Mouse (Mus musculus) neural tube, embryonic 11.5 days (tissue): ENCODE measurements around the gene Mapkapk2. TPM values are rescaled to one million over a fixed set of nuclear protein-coding genes. Genes with fewer than 3 reads are reported as not detected.
"Not testable (repeated sequence)": the region's sequence is repeated elsewhere in the genome, so short reads cannot be mapped to it uniquely, and the experiment has no call there.

Source experiments
- ATAC-seq: fragments of 200-750 bp; cut with Nextera tagmentation; 2 replicates; pipeline ENCODE4 v1.8.0; 2017; ENCODE audit warnings: moderate number of reproducible peaks, mild to moderate bottlenecking, moderate TSS enrichment, moderate library complexity; ENCODE audit not compliant: insufficient read depth, low FRiP score, low TSS enrichment
- DNase-seq: peaks from one replicate; pipeline ENCODE4 v3.0.0-alpha.2; 2015; ENCODE audit warnings: low spot score
- H3K27ac ChIP-seq: fragments of 300-500 bp; sonication (generic); 2 replicates; pipeline ENCODE4 v1.5.1; 2014; ENCODE audit warnings: low read depth, mild to moderate bottlenecking, low read length
- H3K27me3 ChIP-seq: fragments of 300-500 bp; sonication (generic); 2 replicates; pipeline ENCODE4 v1.6.1; 2014; ENCODE audit warnings: mild to moderate bottlenecking, low read length, mixed read lengths; ENCODE audit not compliant: control insufficient read depth, insufficient read depth
- H3K36me3 ChIP-seq: fragments of 300-500 bp; sonication (generic); 2 replicates; pipeline ENCODE4 v1.6.1; 2014; ENCODE audit warnings: mild to moderate bottlenecking, low read length, moderate library complexity, mixed read lengths; ENCODE audit not compliant: control insufficient read depth, insufficient read depth
- H3K4me1 ChIP-seq: fragments of 300-500 bp; sonication (generic); 2 replicates; pipeline ENCODE4 v1.6.1; 2014; ENCODE audit warnings: low read length, mixed read lengths; ENCODE audit not compliant: control insufficient read depth, insufficient read depth
- H3K4me2 ChIP-seq: fragments of 300-500 bp; sonication (generic); 2 replicates; pipeline ENCODE4 v1.6.1; 2014; ENCODE audit warnings: low read depth, mild to moderate bottlenecking, moderate library complexity
- H3K4me3 ChIP-seq: fragments of 300-500 bp; sonication (generic); 2 replicates; pipeline ENCODE4 v1.5.1; 2014; ENCODE audit warnings: low read depth, low read length
- H3K9ac ChIP-seq: fragments of 300-500 bp; sonication (generic); 2 replicates; pipeline ENCODE4 v1.6.1; 2014; ENCODE audit warnings: mild to moderate bottlenecking, low read length
- H3K9me3 ChIP-seq: fragments of 300-500 bp; sonication (generic); 2 replicates; pipeline ENCODE4 v1.6.1; 2016; ENCODE audit warnings: low read length; ENCODE audit not compliant: control insufficient read depth
- WGBS: fragments of 180-500 bp; shearing (Covaris S2); extraction: QIAGEN DNeasy Blood & Tissue Kit; methylation state at CpG from one replicate; pipeline ENCODE4 v1.1.7; 2014; 5-methylcytosine and 5-hydroxymethylcytosine counted together
- polyA plus RNA-seq: library from polyadenylated mRNA; unstranded; fragments of >200 nt; fragmentation: Nextera tagmentation; extraction: Ambion mirVana; gene quantifications from 2 replicates; pipeline ENCODE4 v1.2.1, GENCODE M21; 2014

Mapkapk2 gene
- 36.5 and 39.7 TPM in 2 replicates for polyA plus RNA-seq

GRCm38 (mm10) chr1:131097700-131098094, at the start of gene Mapkapk2:
Mapkapk2 (minus strand) TSS chr1:131097826.
- peak within 1 kb of the TSS; percentile 81 for H3K4me2 ChIP-seq
- no peaks in the 10 kb centered on the region for H3K36me3 ChIP-seq
- H3K4me1 ChIP-seq = peaks cover 11% of the 10 kb centered on the region
- under 1% methylated on average over 29 of the region's 32 CpGs for WGBS
- H3K9me3 ChIP-seq = no peaks in the 10 kb centered on the region
- ATAC-seq (peak; percentile 97), DNase-seq (peak; percentile 93)
- peak within 1 kb of the TSS; percentile 78 for H3K27ac ChIP-seq
- H3K9ac ChIP-seq = peak within 1 kb of the TSS; percentile 92
- no peaks in the 10 kb centered on the region for H3K27me3 ChIP-seq
- peak within 1 kb of the TSS; percentile 92 for H3K4me3 ChIP-seq

GRCm38 (mm10) chr1:131146181-131146614, 48.6 kb upstream of the Mapkapk2 start:
- no peak overlapping the region for H3K4me3 ChIP-seq
- H3K4me2 ChIP-seq = no peak overlapping the region
- DNase-seq = no peak
- WGBS = 83% methylated on average over 3 of the region's 3 CpGs
- H3K27me3 ChIP-seq = no peaks in the 10 kb centered on the region
- H3K9me3 ChIP-seq = no peaks in the 10 kb centered on the region
- ATAC-seq = no peak
- H3K36me3 ChIP-seq = no peaks in the 10 kb centered on the region
- no peaks in the 10 kb centered on the region for H3K4me1 ChIP-seq
- H3K9ac ChIP-seq = no peak overlapping the region
- no peak overlapping the region for H3K27ac ChIP-seq

- not testable (repeated sequence) for H3K36me3 ChIP-seq, H3K4me3 ChIP-seq, ATAC-seq, H3K27me3 ChIP-seq, H3K9ac ChIP-seq, H3K9me3 ChIP-seq, DNase-seq, H3K27ac ChIP-seq, H3K4me1 ChIP-seq, H3K4me2 ChIP-seq
- 87% methylated on average over 3 of the region's 3 CpGs for WGBS
Measured at GRCm38 (mm10) chr1:131145222-131145621, 47.6 kb upstream of the Mapkapk2 start.

GRCm38 (mm10) chr1:131142472-131142871, 44.8 kb upstream of the Mapkapk2 start:
- Histone ChIP-seq H3K4me2 (no peak overlapping the region), H3K4me1 (no peaks in the 10 kb centered on the region), H3K36me3 (no peaks in the 10 kb centered on the region), H3K27me3 (no peaks in the 10 kb centered on the region), H3K27ac (no peak overlapping the region), H3K4me3 (no peak overlapping the region), H3K9ac (no peak overlapping the region), H3K9me3 (no peaks in the 10 kb centered on the region)
- no peak for ATAC-seq
- WGBS = 83% methylated on average over 1 of the region's 1 CpGs
- no peak for DNase-seq

GRCm38 (mm10) chr1:131141449-131141848, 43.8 kb upstream of the Mapkapk2 start:
- 56% methylated on average over 2 of the region's 2 CpGs for WGBS
- no peaks in the 10 kb centered on the region for H3K36me3 ChIP-seq
- H3K27ac ChIP-seq = no peak overlapping the region
- H3K4me1 ChIP-seq = no peaks in the 10 kb centered on the region
- no peak overlapping the region for H3K4me3 ChIP-seq
- H3K9ac ChIP-seq = no peak overlapping the region
- no peaks in the 10 kb centered on the region for H3K27me3 ChIP-seq
- H3K9me3 ChIP-seq = no peaks in the 10 kb centered on the region
- no peak for DNase-seq
- H3K4me2 ChIP-seq = no peak overlapping the region
- ATAC-seq = no peak

- no peak overlapping the region for H3K4me3 ChIP-seq
- 66% methylated on average over 11 of the region's 11 CpGs for WGBS
Measured at GRCm38 (mm10) chr1:131139102-131140095, 41.8 kb upstream of the Mapkapk2 start.

GRCm38 (mm10) chr1:131138191-131139016, 40.8 kb upstream of the Mapkapk2 start, which contains the start of gene Dyrk3:
Dyrk3 (minus strand) TSS chr1:131138340.
- ATAC-seq (peak; percentile 96), DNase-seq (peak; percentile 98)
- Histone ChIP-seq H3K4me3 (peak within 1 kb of the TSS; percentile 62), H3K36me3 (no peaks in the 10 kb centered on the region), H3K4me1 (peaks cover 4% of the 10 kb centered on the region; the same call in 1 of the 2 replicates), H3K4me2 (peak within 1 kb of the TSS; percentile 73), H3K27me3 (no peaks in the 10 kb centered on the region), H3K9me3 (no peaks in the 10 kb centered on the region), H3K27ac (peak within 1 kb of the TSS; percentile 80), H3K9ac (peak within 1 kb of the TSS; percentile 67)
- WGBS = 7% methylated on average over 49 of the region's 49 CpGs

More at GRCm38 (mm10) chr1:131139102-131140095, 41.8 kb upstream of the Mapkapk2 start:
- H3K4me2 ChIP-seq = no peak overlapping the region
- H3K4me1 ChIP-seq = 0 out of 2 replicates have a peak, but pooled peaks cover 4% of the 10 kb centered on the region
- no peaks in the 10 kb centered on the region for H3K27me3 ChIP-seq
- H3K9ac ChIP-seq = no peak overlapping the region
- H3K27ac ChIP-seq = no peak overlapping the region
- no peak for ATAC-seq
- H3K36me3 ChIP-seq = no peaks in the 10 kb centered on the region
- no peak for DNase-seq
- H3K9me3 ChIP-seq = no peaks in the 10 kb centered on the region

- H3K4me1 ChIP-seq = peaks cover 4% of the 10 kb centered on the region; the same call in 1 of the 2 replicates
- ATAC-seq = peak; percentile 88
- no peak for DNase-seq
- H3K9me3 ChIP-seq = no peaks in the 10 kb centered on the region
- peak overlapping the region; percentile 73 for H3K4me2 ChIP-seq
- H3K27ac ChIP-seq = peak overlapping the region; percentile 80
- no peaks in the 10 kb centered on the region for H3K27me3 ChIP-seq
- H3K4me3 ChIP-seq = peak overlapping the region; percentile 62
- peak overlapping the region; percentile 67 for H3K9ac ChIP-seq
- no peaks in the 10 kb centered on the region for H3K36me3 ChIP-seq
- WGBS = under 1% methylated on average over 35 of the region's 36 CpGs
Measured at GRCm38 (mm10) chr1:131137717-131138118, 40.1 kb upstream of the Mapkapk2 start.
